Mouse (Mus musculus) sigmoid colon, adult 10 weeks (tissue): Measurements from ENCODE around the gene Foxa1. TPM values are rescaled to one million over a fixed set of nuclear protein-coding genes. Genes with fewer than 3 reads are reported as not detected.

Source experiments
- polyA plus RNA-seq: library from polyadenylated mRNA; stranded (reverse); fragments of 350-450 nt; fragmentation: Illumina TruSeq; extraction: RNeasy Lipid Tissue Mini Kit (QIAGEN cat#74804); gene quantifications from one replicate; pipeline ENCODE4 v1.2.3, GENCODE M21; 2014; ENCODE audit warnings: low read depth, low replicate concordance

The Foxa1 gene
- 135 TPM for polyA plus RNA-seq

GRCm38 (mm10) chr12:57546415-57547201, at the start of gene Foxa1:
Gene Foxa1, minus strand, starts transcription at chr12:57546916.

GRCm38 (mm10) chr12:57563909-57564308, 17.2 kb upstream of the Foxa1 start, which contains the start of gene Ttc6:
Gene Ttc6, plus strand, starts transcription at chr12:57564113.

Other genes with a start within 250 kb of the Foxa1 start
- gene Ttc6, start 17.2 kb upstream of the Foxa1 start, polyA plus RNA-seq = 7.1 TPM